Mouse (Mus musculus): ENCODE data around the gene Olfr837.
"Not testable (repeated sequence)": the region's sequence is repeated elsewhere in the genome, so short reads cannot be mapped to it uniquely, and the experiment has no call there.

Gene Olfr837

GRCm38 (mm10) chr9:19136017-19136416, at the start of gene Olfr837:
Gene Olfr837, plus strand, starts transcription at chr9:19136317.
- DNase-seq = no peak

DNA sequence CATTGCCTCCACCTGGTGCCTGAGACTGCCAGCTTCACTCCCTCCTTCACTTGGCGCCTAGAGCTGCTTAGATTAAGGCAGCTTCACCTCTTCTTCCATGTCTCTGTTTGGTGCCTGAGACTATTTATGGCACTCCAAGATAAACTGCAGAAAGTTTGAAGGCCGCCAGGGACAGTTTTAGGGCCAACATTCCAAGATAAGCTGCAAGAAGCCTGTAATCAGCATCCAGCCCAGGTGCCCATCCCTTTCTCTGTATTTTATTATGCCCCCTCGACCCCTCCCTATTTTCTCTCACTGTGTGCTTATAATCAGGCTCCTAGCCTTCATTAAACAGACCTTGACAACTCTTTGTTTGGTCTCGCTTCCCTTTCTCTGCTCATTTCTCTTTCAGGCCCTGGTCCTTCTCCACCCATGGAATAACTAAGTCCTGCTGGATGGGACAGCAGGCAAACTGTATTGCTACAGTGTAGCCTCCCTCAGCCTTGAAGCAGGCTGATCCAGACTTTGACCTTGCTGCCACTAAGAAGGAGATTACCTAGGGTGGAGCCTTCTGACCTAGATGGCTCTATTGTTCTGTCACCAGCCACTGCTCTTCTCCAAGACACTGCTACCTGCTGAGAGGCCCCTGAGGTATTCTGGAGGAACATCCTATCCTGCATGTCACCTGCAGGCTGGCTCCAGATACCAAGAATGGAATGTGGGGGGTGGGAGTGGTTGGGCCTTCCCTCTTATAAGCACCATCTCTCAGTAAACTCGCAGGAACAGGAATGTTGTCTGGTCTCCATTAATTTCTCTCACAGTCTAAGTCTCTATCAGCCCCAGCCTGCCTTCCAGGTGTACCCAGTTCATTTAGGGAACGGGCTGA, 43.0 kb upstream of the Olfr837 start:
- not testable (repeated sequence) for DNase-seq

- no peak for DNase-seq
Measured at GRCm38 (mm10) chr9:19097286-19097685, 38.8 kb upstream of the Olfr837 start.

- DNase-seq = no peak
Measured at GRCm38 (mm10) chr9:19120082-19120481, 16.0 kb upstream of the Olfr837 start, which contains the start of gene Olfr836. Gene Olfr836, plus strand, starts transcription at chr9:19120382.

GRCm38 (mm10) chr9:19177212-19177611, 41.1 kb downstream of the Olfr837 start, which contains the start of gene Olfr839-ps1:
Gene Olfr839-ps1, minus strand, starts transcription at chr9:19177312.
- no peak for DNase-seq

Data from spleen, adult 18-20 months (tissue).